Mouse (Mus musculus): Measurements from ENCODE around the gene Cd300a.
"Not testable (repeated sequence)": the region's sequence is repeated elsewhere in the genome, so short reads cannot be mapped to it uniquely, and the experiment has no call there.

Cd300a gene

DNA sequence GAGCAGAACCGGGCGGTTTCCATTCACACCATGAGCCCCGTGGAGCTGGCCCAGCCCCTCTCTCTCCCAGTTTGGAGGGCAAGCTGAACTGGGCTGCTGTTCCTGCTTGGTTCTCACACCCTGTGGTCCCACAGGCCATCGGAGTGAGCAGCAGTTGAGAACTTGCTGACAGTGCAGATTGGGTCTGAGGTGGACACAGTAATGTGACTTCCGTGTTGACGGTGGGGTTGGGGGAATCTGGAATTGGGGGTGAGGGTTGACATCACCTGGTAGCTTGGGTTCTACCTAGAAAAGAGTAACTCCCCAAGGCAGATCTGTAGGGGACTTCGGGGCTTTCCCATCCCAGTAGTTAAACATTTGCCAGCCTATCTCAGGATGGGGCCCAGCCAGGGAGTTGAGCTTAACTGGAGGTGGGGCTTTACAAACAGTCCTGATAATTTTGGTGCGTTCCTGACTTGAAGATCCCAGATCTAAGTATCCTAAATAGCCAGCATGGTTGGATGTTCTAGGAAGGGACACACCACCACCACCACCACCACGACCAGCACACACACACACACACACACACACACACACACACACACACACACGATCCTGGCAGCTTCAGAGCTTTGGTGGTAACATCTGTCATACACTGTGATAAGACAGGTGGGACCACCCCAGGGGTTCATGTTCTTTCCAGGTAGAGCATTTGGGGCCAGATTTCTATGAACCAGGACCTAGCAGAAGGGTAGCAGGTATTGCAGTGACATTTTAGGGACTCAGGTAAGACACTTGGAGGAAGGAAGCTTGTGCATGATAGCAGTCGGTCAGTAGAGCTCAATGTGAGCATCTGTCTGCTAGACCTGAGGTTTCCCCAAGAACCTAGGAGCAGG is 22.2 kb upstream of the Cd300a start:
- DNase-seq: peak; percentile 39

DNA sequence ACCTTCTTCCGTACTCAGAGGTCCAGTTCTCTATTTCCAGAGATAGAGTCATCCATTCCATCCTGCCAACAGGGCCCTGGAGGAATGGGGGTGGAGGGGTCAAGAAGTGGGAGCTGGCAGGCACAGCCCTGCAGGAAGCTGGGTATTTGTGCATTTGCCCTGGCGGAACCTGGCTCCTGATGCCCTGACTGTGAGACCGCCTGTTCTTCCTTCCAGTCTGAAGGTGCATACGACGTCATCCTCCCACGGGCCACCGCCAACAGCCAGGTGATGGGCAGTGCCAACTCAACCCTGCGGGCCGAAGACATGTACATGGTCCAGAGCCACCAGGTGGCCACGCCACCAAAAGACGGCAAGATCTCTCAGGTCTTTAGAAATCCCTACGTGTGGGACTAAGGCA is 21.6 kb upstream of the Cd300a start:
- no peak for DNase-seq

DNA sequence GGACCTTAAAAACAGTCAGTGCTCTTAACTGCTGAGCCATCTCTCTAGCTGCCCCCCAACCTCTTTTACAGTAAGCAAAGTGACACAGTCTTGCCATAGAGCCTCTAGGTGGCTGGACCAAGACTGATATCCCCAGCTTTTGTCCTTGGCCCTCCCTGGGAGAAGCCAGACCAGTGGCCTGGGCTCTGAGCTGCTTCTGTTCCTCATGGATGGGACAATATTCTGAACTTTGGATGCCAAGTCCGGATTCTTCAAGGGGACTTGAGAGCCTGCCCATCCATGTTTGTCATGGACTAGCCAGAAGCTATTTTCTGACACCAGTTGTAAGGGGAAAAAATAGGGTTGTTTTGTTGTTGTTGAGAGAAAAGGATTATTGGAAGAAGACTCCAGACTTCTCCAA is 20.1 kb upstream of the Cd300a start:
- DNase-seq: no peak

DNA sequence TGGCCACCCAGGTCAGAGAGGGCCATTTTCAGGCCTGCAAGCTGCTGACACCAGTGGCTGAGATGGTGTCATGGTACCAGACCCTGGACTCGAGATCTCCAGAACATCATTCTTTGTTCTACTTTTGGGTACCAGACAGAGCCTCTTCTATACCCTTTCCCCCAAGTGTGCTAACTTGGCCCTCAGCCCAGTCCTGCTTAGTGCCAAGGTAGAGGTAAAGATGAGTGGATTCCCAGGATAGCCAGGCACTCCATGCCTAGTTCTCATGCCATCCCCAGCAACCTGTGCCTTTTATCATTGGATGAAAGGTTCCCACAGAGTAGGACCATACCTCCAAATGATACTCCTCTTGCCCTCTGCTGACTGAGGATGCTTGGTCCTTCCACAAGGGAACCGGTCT is 18.3 kb upstream of the Cd300a start:
- no peak for DNase-seq

DNA sequence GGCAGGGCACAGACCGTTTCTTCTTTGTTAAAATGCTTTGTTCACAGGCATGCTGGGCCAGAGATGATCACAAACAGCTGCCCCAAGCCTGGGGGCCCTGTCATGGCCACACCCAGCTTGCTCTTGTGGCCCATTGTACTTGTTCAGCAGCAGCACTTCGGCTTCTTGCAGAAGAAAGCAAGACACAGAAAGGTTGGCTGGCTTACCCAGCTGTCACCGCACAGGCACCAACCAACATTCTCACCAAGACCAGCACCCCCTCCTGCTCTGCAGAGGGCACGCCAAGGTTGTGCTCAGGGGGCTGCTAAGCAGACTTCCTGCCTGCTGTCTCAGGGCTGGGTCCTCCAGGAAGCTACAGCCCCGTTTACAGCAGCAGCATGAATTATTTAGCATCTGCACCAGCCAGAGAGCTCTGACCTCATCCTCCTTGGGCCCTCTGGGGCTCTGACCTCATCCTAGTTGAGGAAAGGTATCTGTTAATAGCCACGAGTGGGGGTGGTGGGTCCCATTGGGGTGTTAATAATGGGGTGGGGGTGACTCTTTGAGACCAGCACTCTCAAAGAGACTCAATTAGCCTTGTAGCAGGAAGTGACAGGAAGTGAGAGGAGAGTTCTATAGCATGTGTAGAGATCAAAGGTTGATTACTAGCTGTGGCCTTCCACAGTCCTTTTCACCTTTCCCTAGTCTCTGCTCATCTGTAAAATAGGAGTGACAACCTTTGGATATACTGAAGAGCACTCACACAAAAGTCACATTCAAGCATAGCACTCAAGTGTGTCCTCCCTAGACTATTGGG is 16.6 kb upstream of the Cd300a start:
- DNase-seq: no peak

DNA sequence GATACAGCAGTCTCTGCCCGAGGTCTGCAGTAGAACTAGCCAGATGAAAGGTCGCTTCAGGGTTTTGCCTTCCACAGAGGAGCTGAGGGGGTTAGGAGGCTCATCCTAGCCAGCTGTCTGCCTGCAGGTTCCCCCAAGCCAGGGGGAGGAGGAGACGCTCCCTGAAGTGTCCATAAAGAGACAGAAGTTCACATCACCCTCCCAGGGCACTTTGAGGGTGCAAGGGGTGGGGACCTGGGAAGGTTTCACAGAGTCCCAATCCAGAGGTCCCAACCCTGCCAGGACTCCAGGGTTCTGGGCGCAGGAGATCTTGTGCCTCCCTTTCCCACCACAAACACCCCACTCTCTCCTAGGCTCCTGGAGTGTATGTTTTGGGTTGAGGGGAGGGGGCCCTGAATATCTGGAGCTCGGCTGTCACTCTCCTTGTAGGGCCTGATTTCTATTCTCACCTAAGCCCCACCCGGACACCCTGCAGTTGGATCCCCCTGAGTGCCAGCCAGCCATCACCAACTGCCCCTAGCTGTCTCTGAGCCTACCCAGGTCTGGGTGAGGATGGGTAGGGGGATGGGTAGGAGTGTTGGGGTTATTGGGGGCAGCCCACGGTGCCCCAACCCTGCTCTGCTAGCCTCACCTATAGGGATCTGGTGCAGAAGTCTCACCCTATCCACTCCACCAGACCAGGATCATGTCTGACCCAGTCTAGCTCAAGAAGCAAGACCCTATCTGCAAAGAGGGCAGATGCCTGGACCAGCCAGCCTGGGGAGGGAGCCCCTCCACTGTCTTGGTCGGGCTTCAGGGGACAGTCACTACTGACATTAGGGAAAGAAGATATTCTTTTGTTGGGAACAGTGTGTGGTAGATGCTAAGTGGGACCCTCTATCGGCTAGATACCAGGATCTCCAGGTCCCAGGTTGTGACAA is 15.4 kb upstream of the Cd300a start:
- DNase-seq: no peak

DNA sequence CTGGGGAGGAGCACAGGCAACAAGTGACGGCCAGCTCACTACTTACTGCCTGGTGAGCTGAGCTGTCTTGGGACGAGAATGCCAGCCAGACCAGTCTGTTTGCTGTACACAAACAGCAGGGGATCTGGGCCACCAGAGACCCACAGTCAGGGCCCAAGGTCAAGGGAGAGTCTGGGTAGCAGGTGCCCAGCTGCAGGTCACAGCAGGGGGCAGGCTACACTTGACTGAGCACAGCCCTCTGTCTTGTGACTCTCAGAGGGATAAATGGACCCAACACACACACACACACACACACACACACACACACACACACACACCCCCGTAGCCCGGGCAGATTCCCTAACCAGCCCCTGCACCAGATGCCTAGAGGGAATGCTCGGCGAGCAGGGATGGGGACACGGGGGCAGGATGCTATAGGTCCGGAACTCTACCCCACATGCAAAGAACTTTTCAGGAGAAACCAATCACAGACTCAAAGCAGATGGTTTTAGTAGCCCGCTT is 14.5 kb upstream of the Cd300a start:
- DNase-seq: no peak

DNA sequence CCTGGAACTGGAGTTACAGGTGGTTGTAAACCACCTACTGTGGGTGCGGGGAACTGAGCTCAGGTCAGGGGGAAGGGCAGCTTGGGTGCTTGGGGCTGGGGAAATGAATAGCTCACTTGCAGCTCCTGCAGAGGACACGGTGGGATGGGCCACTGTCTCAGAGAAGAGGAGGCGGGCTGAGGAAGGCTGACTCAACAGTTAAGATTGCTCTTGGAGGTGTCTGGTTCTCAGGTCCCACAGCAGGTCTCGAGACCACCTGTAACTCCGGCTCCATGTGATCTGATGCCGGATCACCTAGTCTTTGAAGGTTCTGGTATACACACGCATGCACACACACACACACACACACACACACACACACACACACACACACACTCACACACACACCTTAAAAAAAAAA is 13.7 kb upstream of the Cd300a start:
- DNase-seq: no peak

DNA sequence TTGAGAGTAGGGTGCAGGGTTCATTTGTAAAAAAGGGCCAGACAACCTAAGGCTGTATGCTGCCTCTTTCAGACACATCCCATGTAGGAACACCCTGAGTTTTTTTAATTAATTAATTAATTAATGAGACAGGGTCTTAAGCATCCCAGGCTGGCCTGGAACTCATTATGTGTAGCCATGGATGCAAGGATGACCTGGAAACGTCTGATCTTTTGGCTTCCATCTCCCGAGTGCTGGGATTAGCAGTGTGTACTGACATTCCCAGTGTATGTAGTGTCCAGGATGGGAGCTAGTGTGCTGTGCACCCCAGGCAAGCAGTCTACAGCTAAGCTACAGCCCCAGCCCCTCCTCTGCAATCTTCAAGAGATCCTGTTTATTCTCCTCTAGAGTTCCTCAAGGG is 13.2 kb upstream of the Cd300a start:
- no peak for DNase-seq

DNA sequence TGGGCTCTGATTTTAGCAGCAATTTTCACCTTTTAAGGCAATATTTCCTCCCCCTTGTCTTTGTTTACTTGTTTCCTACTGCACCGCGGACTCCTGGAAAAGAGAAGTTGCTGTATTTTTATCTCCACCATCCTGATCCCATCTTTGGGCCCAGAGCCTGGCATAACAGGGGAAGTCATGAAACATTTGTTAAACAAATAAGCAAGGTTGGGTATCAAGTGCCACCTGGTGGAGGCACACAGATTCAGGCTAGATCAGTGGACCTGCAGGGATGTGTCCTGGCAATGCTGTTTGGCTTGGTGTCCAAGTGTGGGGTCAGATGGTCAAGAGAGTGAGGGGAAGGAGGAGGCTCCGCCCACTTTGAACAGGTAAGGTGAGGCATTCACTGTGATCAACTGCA is 12.7 kb upstream of the Cd300a start:
- DNase-seq: peak; percentile 34

DNA sequence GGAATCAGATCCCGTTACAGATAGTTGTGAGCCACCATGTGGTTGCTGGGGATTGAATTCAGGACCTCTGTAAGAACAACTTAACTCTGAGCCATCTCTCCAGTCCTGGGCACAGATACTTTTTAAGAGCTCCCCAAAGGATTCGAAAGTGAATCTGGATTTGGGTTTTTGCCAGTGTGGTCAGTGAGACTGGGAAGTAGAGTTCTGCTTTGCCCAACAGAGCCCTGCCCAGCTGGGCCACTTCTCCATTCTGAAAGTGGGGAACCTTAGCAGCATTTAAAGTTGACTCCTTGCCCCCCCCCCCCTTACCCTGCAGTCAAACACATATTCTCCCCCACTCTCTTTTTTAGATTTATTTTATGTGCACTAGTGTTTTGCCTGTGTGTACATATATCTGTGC is 10.2 kb upstream of the Cd300a start:
- no peak for DNase-seq

DNA sequence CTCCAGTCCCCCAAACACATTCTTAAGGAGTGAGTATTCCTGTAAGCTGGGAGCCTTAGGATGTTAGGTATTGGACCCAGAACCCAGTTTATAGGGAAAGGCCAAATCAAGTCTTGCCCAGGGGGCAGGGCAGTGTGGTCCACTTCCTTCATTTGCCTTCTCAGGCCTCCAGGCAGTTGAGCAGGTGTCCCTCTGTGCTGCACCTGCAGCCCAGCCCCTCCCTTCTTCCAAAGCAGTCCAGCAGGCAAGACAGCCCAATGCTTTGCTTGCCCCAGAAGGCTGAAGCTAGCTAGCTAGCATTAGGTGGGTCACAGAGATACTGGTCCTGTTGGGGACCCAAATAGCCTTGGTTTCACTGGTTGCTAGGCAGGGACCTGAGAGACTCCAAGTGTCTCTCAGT is 9.7 kb upstream of the Cd300a start:
- DNase-seq: no peak

DNA sequence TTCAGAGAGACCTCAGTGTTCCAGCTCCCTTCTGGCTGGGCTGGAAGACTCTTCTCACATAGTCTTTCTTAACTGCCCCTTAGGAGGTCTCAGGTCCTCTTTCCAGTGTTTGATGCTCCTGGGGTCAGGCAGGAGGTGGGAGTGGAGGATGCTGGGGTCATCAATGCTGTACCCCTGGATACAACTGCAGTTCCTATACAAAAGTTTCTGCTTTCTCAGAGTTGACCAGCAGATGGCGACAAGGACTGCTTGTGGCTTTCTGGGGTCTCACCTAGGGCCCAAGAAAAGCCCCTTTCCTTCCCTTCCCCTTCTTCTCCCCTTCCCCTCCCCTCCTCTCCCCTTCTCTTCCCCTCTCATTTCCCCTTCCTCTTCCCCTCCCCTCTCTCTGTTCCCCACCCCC is 9.3 kb upstream of the Cd300a start:
- peak; percentile 36 for DNase-seq

DNA sequence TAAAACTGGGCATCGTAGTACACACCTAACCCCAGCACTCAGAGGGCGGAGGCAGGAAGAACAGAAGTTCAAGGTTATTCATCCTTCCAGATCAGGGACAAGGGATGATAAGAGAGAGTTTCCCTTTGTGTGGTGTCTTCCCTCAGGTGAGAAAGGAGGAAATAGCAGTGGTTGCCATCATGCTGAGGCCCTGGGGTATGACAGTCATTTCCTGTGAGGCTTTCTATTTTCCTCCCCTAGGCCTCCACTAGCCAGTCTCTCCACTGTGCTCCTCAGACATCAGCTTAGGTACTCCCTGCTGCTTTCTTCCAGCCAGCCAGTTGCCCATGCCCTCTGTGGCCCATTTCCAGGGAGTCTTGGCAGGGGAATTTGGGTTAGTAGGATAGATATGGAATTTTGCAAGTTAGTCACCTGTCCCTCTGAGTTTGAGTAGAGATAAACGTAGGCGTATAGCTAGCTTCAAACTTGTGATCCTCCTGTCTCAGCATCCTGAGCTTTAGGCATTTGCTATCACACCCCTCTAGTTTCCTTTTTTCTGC is 6.5 kb upstream of the Cd300a start:
- DNase-seq: no peak

DNA sequence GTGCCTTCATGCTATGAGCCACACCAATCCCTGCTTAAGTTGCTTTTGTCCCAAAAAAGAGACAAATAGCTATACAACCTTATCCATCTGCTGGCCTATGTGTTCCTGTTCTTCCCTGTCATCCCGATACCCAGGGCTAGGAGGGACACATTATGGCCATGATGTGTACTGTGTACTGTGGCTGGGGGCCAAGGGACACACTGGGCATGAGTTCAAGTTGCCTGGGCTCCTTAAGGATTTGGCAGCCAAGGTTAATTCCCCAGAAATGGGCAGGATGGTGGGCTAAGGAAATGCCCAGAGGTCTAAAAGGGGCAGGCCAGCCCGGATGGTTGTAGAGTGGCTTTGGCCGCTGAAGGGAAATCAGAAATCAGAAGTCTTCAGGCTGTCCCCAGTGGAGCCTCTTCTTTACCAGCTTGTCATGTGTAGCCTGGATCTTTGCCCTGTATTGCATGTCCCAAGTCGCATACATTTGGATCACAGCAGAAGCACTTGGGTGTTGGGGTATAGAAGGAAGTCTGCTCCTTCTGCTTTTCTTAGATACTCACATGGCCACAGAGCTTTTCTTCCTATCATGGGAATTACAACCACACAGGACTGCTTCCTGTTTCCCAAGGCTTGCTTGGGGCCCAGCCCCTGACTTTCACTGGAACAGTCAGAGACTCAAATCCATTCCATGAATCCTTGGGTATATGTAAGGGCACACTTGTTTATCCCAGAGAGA is 5.3 kb upstream of the Cd300a start:
- no peak for DNase-seq

DNA sequence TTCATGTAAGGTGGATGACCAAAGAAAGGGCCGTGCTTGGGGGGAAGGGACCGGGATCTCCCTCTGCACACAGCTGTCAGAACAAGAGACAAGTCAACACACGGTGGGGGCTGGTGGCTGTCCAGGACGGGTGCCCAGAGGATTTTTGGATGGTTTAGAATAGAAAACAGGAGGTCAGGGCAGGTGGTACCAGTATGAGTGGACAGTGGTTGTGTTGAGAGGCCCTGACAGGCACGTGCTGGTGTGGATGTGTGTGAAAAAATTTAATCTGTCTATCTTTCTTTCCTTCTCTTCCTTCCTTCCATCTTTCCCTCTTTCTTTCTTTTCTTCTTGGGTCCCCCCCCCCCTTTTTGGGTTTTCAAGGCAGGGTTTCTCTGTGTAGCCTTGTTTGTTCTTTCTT is 701 bp downstream of the Cd300a start:
- DNase-seq: no peak

DNA sequence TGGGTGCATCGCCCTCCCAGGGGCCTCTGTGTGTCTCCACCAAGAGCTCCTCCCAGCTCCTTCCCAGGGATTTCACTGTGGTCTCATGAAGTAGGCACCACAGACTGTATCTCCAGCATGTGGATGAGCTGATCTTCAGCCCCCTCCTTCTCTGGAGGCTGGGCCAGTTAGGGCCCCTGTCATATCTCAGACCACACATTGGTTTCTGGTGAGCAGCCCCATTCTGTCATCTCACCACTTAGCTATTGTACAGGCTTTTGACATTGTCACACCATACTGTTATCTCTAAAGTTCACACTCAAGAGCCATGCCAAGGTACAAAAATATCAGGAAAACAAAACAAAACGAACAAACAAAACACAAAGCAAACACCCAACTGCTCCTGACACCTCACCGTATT is 6.2 kb downstream of the Cd300a start:
- peak; percentile 45 for DNase-seq

DNA sequence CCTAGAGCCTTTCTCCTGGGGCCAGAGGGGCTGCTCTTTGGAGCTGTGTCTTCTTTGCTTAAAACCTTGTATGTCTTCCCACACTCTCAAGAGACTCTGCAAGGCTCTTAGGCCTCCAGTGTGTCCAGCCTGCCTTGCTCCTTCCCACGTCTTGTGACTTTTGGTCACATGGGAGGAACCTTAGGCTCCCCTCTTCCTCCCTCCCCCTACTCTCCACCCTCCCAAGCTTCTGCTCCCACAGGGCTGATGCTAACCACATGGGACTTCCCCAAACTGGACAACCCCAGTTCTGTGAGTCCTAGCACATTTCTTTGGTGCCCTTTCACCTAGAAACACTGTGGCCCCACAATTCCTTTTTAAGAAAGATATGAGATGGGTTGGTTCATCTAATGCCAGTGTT is 8.2 kb downstream of the Cd300a start:
- DNase-seq: peak; percentile 10

DNA sequence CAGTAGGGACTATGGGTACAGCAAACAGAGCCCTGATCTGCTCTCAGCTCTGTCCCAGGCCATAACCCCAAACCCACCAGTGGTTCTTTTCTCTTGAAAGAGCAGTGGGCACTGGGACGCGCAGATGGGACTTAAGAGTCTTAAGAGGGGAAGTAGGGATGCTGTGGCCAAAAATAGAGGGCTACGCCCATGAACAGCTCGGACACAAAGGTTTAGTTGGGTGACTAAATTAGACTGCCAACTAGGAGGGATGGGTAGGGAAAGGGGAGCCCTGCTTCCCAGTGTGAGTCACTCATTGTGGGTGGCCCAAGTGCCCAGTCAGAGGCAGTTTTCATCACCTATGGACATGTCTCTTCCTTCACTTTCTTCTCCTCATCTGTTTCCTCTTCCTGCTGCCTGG is 13.4 kb downstream of the Cd300a start:
- no peak for DNase-seq

DNA sequence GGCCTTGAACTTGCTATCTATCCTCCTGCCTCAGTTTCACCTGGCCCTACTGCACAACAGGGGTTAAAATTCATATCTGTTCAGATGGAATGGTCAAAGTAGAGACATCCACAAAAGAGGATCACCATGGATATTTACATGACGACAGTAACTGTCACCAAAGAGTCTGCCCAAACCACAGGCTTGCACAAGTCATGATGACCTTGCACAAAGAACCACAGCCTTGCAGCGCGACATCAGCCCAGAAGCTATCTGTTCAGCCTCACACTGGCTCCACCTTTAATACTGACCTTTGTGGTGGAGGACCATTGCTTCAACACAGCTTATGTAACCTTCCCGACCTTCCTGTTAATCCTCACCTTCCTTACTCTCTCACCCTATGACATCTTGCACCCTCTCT is 17.7 kb downstream of the Cd300a start:
- peak; percentile 54 for DNase-seq

DNA sequence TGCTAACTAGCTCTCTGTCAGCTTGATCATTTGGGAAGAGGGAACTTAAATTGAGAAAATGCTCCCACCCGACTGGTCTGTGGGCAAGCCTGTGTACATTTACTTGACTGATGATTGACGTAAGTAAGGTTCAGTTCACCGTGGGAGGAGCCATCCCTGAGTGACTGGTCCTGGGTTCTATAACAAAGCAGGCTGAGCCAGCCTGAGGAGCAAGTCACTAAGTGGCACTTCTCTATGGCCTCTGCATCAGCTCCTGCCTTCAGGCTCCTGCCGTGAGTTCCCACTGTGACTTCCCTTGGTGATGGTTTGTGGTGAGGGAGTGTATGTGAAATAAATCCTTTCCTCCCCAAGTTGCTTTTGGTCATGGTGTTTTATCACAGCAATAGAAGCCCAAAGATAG is 18.2 kb downstream of the Cd300a start:
- no peak for DNase-seq

DNA sequence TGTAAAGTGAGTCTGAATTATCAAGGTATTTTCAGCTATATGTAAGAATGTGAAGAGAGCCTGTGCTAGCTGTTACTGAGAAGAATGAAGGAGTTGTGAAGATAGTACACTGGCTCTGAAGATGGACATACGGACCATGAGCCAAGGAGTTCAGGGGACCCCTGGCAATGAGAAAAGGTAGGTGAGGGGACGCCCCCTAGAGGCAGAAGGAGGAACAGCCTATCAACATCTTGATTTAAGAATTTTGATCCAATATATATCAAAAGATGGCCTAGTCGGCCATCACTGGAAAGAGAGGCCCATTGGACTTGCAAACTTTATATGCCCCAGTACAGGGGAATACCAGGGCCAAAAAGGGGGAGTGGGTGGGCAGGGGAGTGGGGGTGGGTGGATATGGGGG is 19.7 kb downstream of the Cd300a start:
- DNase-seq: not testable (repeated sequence)
